Mouse (Mus musculus) layer of hippocampus, postnatal 14 days (tissue): ENCODE measurements around the gene Gprc5b. TPM values are rescaled to one million over a fixed set of nuclear protein-coding genes. Genes with fewer than 3 reads are reported as not detected.

Experiments
- DNase-seq, 2 experiments: peaks; one replicate each; pipeline ENCODE4 v3.0.0; 2021 to 2022; ENCODE audit warnings: low spot score in 2 of 2, mixed read lengths in 1 of 2
- total RNA-seq, 2 experiments: library from RNA; stranded (reverse); gene quantifications; 2 replicates each; pipeline ENCODE4 v1.2.3; 2021

Gene Gprc5b
- total RNA-seq, 2 experiments from 2014 or later = 74.8 to 78.5 TPM

GRCm38 (mm10) chr7:118954968-118955367 is 40.0 kb downstream of the Gprc5b start:
- no peak for DNase-seq

GRCm38 (mm10) chr7:118953626-118954282 is 41.3 kb downstream of the Gprc5b start:
- no peak for DNase-seq

GRCm38 (mm10) chr7:118949749-118950148 is 45.3 kb downstream of the Gprc5b start:
- no peak for DNase-seq

GRCm38 (mm10) chr7:118948677-118949282 is 46.2 kb downstream of the Gprc5b start:
- DNase-seq = peak in 1 of 2 experiments; percentile 54

GRCm38 (mm10) chr7:118947241-118947640 is 47.8 kb downstream of the Gprc5b start:
- no peak for DNase-seq

GRCm38 (mm10) chr7:118944884-118945283 is 50.1 kb downstream of the Gprc5b start:
- DNase-seq = no peak

GRCm38 (mm10) chr7:118943170-118943569 is 51.8 kb downstream of the Gprc5b start:
- DNase-seq = no peak

GRCm38 (mm10) chr7:118942297-118942696 is 52.7 kb downstream of the Gprc5b start:
- DNase-seq = peak; percentile 53 to 71

GRCm38 (mm10) chr7:118937469-118938387 is 57.3 kb downstream of the Gprc5b start:
- DNase-seq = no peak

- peak in 1 of 2 experiments; percentile 28 for DNase-seq
Observed at GRCm38 (mm10) chr7:118936844-118937243, 58.2 kb downstream of the Gprc5b start.

GRCm38 (mm10) chr7:118935306-118935705 is 59.7 kb downstream of the Gprc5b start:
- DNase-seq = no peak

GRCm38 (mm10) chr7:118931502-118932395 is 63.3 kb downstream of the Gprc5b start:
- DNase-seq = no peak

- peak in 1 of 2 experiments; percentile 22 for DNase-seq
Observed at GRCm38 (mm10) chr7:118929601-118930311, 65.3 kb downstream of the Gprc5b start.

- DNase-seq = no peak
Observed at GRCm38 (mm10) chr7:118928916-118929315, 66.1 kb downstream of the Gprc5b start.

GRCm38 (mm10) chr7:118928316-118928715 is 66.7 kb downstream of the Gprc5b start:
- DNase-seq = no peak

- DNase-seq = no peak
Observed at GRCm38 (mm10) chr7:118927279-118927678, 67.7 kb downstream of the Gprc5b start.

- peak in 1 of 2 experiments; percentile 53 for DNase-seq
Observed at GRCm38 (mm10) chr7:118926516-118927260, 68.3 kb downstream of the Gprc5b start.

GRCm38 (mm10) chr7:118925547-118925946 is 69.5 kb downstream of the Gprc5b start:
- DNase-seq = no peak
